Mouse (Mus musculus): ENCODE measurements around the gene Gm28035. TPM values are rescaled to one million over a fixed set of nuclear protein-coding genes. Genes with fewer than 3 reads are reported as not detected.

Gm28035 gene
- polyA plus RNA-seq, 1 experiment from 2014 or later, result 0.36 TPM

- Histone ChIP-seq H3K4me3 (peak overlapping the region; percentile 95), H3K9me3 (replicated peaks) (no peaks in the 10 kb centered on the region), H3K9ac (peak overlapping the region; percentile 92), H3K36me3 (ENCODE audit: poor library complexity, severe bottlenecking) (peaks cover 21% of the 10 kb centered on the region), H3K4me2 (peak overlapping the region; percentile 99), H3K4me1 (peaks cover 24% of the 10 kb centered on the region), H3K27ac (no peak overlapping the region), H3K27me3 (no peaks in the 10 kb centered on the region)
- WGBS, result 14% methylated on average over 38 of the region's 38 CpGs
- ATAC-seq, result peak; percentile 66
Observed at GRCm38 (mm10) chr2:30285416-30286181, 45.2 kb downstream of the Gm28035 start.

- Histone ChIP-seq H3K9ac (peak within 1 kb of the TSS; percentile 92), H3K4me2 (peak within 1 kb of the TSS; percentile 99), H3K27ac (peak within 1 kb of the TSS; percentile 44), H3K36me3 (ENCODE audit: poor library complexity, severe bottlenecking) (peaks cover 18% of the 10 kb centered on the region), H3K4me3 (peak within 1 kb of the TSS; percentile 95), H3K9me3 (replicated peaks) (no peaks in the 10 kb centered on the region), H3K27me3 (no peaks in the 10 kb centered on the region), H3K4me1 (peaks cover 24% of the 10 kb centered on the region)
- ATAC-seq, result peak; percentile 94
- WGBS, result under 1% methylated on average over 66 of the region's 68 CpGs
Observed at GRCm38 (mm10) chr2:30286192-30287026, 46.0 kb downstream of the Gm28035 start, which contains the start of the genes Dolk and Nup188. Gene Dolk (minus strand): TSS chr2:30286334. Gene Nup188 (plus strand): TSS chr2:30286397.

GRCm38 (mm10) chr2:30287027-30287373 is 46.6 kb downstream of the Gm28035 start:
- H3K9ac ChIP-seq, result peak overlapping the region; percentile 92
- no peaks in the 10 kb centered on the region for H3K27me3 ChIP-seq
- peaks cover 24% of the 10 kb centered on the region for H3K4me1 ChIP-seq
- H3K36me3 ChIP-seq (ENCODE audit: poor library complexity, severe bottlenecking), result peaks cover 18% of the 10 kb centered on the region
- no peaks in the 10 kb centered on the region for H3K9me3 ChIP-seq (replicated peaks)
- peak overlapping the region; percentile 95 for H3K4me3 ChIP-seq
- under 1% methylated on average over 10 of the region's 10 CpGs for WGBS
- H3K4me2 ChIP-seq, result peak overlapping the region; percentile 99
- no peak for ATAC-seq
- peak overlapping the region; percentile 44; the same call in 1 of the 2 replicates for H3K27ac ChIP-seq

GRCm38 (mm10) chr2:30299525-30299924 is 59.2 kb downstream of the Gm28035 start:
- H3K4me3 ChIP-seq, result no peak overlapping the region
- ATAC-seq, result no peak
- 86% methylated on average over 3 of the region's 3 CpGs for WGBS
- no peak overlapping the region for H3K9ac ChIP-seq
- H3K36me3 ChIP-seq (ENCODE audit: poor library complexity, severe bottlenecking), result peaks cover 79% of the 10 kb centered on the region
- no peak overlapping the region for H3K4me2 ChIP-seq
- no peak overlapping the region for H3K27ac ChIP-seq
- H3K9me3 ChIP-seq (replicated peaks), result no peaks in the 10 kb centered on the region
- no peaks in the 10 kb centered on the region for H3K27me3 ChIP-seq
- no peaks in the 10 kb centered on the region for H3K4me1 ChIP-seq

GRCm38 (mm10) chr2:30299966-30300365 is 59.6 kb downstream of the Gm28035 start:
- Histone ChIP-seq H3K4me2 (no peak overlapping the region), H3K36me3 (ENCODE audit: poor library complexity, severe bottlenecking) (peaks cover 83% of the 10 kb centered on the region), H3K9me3 (replicated peaks) (no peaks in the 10 kb centered on the region), H3K4me1 (no peaks in the 10 kb centered on the region), H3K4me3 (no peak overlapping the region), H3K9ac (no peak overlapping the region), H3K27ac (no peak overlapping the region), H3K27me3 (no peaks in the 10 kb centered on the region)
- no peak for ATAC-seq
- WGBS, result 89% methylated on average over 5 of the region's 5 CpGs

- no peaks in the 10 kb centered on the region for H3K9me3 ChIP-seq (replicated peaks)
- WGBS, result 97% methylated on average over 7 of the region's 7 CpGs
Observed at GRCm38 (mm10) chr2:30306087-30306486, 65.7 kb downstream of the Gm28035 start.

GRCm38 (mm10) chr2:30309351-30309750 is 69.0 kb downstream of the Gm28035 start:
- Histone ChIP-seq H3K36me3 (ENCODE audit: poor library complexity, severe bottlenecking) (peaks cover 98% of the 10 kb centered on the region), H3K4me3 (no peak overlapping the region), H3K27ac (no peak overlapping the region), H3K27me3 (no peaks in the 10 kb centered on the region), H3K9ac (no peak overlapping the region), H3K9me3 (replicated peaks) (no peaks in the 10 kb centered on the region), H3K4me1 (no peaks in the 10 kb centered on the region), H3K4me2 (no peak overlapping the region)
- WGBS, result 94% methylated on average over 3 of the region's 3 CpGs
- ATAC-seq, result no peak

More at GRCm38 (mm10) chr2:30306087-30306486, 65.7 kb downstream of the Gm28035 start:
- Histone ChIP-seq H3K9ac (no peak overlapping the region), H3K4me2 (no peak overlapping the region), H3K4me1 (no peaks in the 10 kb centered on the region), H3K36me3 (ENCODE audit: poor library complexity, severe bottlenecking) (peaks cover 99% of the 10 kb centered on the region), H3K27ac (no peak overlapping the region), H3K4me3 (no peak overlapping the region), H3K27me3 (no peaks in the 10 kb centered on the region)
- ATAC-seq, result no peak

GRCm38 (mm10) chr2:30311481-30311880 is 71.1 kb downstream of the Gm28035 start:
- H3K27ac ChIP-seq, result no peak overlapping the region
- H3K9ac ChIP-seq, result no peak overlapping the region
- no peak for ATAC-seq
- 91% methylated on average over 2 of the region's 2 CpGs for WGBS
- H3K27me3 ChIP-seq, result no peaks in the 10 kb centered on the region
- peaks cover 97% of the 10 kb centered on the region for H3K36me3 ChIP-seq (ENCODE audit: poor library complexity, severe bottlenecking)
- no peak overlapping the region for H3K4me2 ChIP-seq
- no peak overlapping the region for H3K4me3 ChIP-seq
- no peaks in the 10 kb centered on the region for H3K9me3 ChIP-seq (replicated peaks)
- H3K4me1 ChIP-seq, result no peaks in the 10 kb centered on the region

- H3K4me3 ChIP-seq, result no peak overlapping the region
- H3K27ac ChIP-seq, result no peak overlapping the region
- no peaks in the 10 kb centered on the region for H3K4me1 ChIP-seq
- WGBS, result 94% methylated on average over 4 of the region's 4 CpGs
- H3K4me2 ChIP-seq, result no peak overlapping the region
- H3K9me3 ChIP-seq (replicated peaks), result no peaks in the 10 kb centered on the region
- no peaks in the 10 kb centered on the region for H3K27me3 ChIP-seq
- H3K9ac ChIP-seq, result no peak overlapping the region
- peaks cover 95% of the 10 kb centered on the region for H3K36me3 ChIP-seq (ENCODE audit: poor library complexity, severe bottlenecking)
- ATAC-seq, result no peak
Observed at GRCm38 (mm10) chr2:30316136-30316535, 75.8 kb downstream of the Gm28035 start.

- Histone ChIP-seq H3K36me3 (ENCODE audit: poor library complexity, severe bottlenecking) (peaks cover 96% of the 10 kb centered on the region), H3K4me1 (no peaks in the 10 kb centered on the region), H3K27me3 (no peaks in the 10 kb centered on the region), H3K4me3 (no peak overlapping the region), H3K9me3 (replicated peaks) (no peaks in the 10 kb centered on the region), H3K9ac (no peak overlapping the region), H3K27ac (no peak overlapping the region), H3K4me2 (no peak overlapping the region)
- ATAC-seq, result no peak
- WGBS, result 96% methylated on average over 5 of the region's 5 CpGs
Observed at GRCm38 (mm10) chr2:30316955-30317354, 76.6 kb downstream of the Gm28035 start.

- H3K4me2 ChIP-seq, result no peak overlapping the region
- 94% methylated on average over 4 of the region's 4 CpGs for WGBS
- no peaks in the 10 kb centered on the region for H3K27me3 ChIP-seq
- no peak for ATAC-seq
- H3K36me3 ChIP-seq (ENCODE audit: poor library complexity, severe bottlenecking), result peaks cover 96% of the 10 kb centered on the region
- no peaks in the 10 kb centered on the region for H3K4me1 ChIP-seq
- no peak overlapping the region for H3K4me3 ChIP-seq
- no peak overlapping the region for H3K9ac ChIP-seq
- no peaks in the 10 kb centered on the region for H3K9me3 ChIP-seq (replicated peaks)
- H3K27ac ChIP-seq, result no peak overlapping the region
Observed at GRCm38 (mm10) chr2:30319260-30319659, 78.9 kb downstream of the Gm28035 start.

- H3K36me3 ChIP-seq (ENCODE audit: poor library complexity, severe bottlenecking), result peaks cover 97% of the 10 kb centered on the region
- no peak overlapping the region for H3K4me2 ChIP-seq
- no peaks in the 10 kb centered on the region for H3K27me3 ChIP-seq
- no peaks in the 10 kb centered on the region for H3K9me3 ChIP-seq (replicated peaks)
- H3K4me3 ChIP-seq, result no peak overlapping the region
- no peaks in the 10 kb centered on the region for H3K4me1 ChIP-seq
- no peak overlapping the region for H3K27ac ChIP-seq
- WGBS, result 88% methylated on average over 7 of the region's 7 CpGs
- no peak for ATAC-seq
- peak overlapping the region; percentile 8; the same call in 1 of the 2 replicates for H3K9ac ChIP-seq
Observed at GRCm38 (mm10) chr2:30323111-30323510, 82.7 kb downstream of the Gm28035 start.

Measured in forebrain, embryonic 13.5 days (tissue).